In the genomic region with DNA sequence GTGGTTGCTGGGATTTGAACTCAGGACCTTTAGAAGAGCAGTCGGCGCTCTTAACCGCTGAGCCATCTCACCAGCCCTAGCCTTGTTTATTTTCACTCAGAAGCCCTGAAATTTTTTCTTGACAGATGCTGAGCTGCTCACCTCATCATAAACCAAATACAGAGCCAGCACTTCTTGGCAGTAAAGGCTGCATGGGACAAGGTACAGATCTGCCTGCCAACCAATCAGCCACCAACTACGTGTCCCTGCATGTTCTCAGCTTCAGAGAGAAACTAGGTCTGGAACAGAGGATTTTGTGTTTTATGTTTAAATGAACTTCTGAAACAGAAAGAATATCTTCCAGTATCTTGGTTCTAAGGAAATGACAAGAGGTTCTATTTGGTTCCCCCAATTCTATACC, we compare ENCODE assay signal across 18 mouse cellular contexts.
DNase-seq lines count a peak whose midpoint lies in the region; ATAC-seq and TF ChIP-seq lines count a peak whose summit lies in the region.
"Had no signal": no experiment of that assay in that cellular context is flagged by ENCODE, and none has a peak within 500 bp of the region (broad histone marks: within the 10 kb centered on the region; RNA-seq: fewer than 3 reads in every experiment).

No protein-coding gene starts in this region.

- no peaks in the 10 kb centered on the region for H3K36me3 ChIP-seq in liver, adult 2 months (ENCODE audit: control insufficient read depth, insufficient read depth, low read length)
- no peaks in the 10 kb centered on the region for H3K36me3 ChIP-seq in liver, embryonic 11.5 days (ENCODE audit: control insufficient read depth, insufficient read depth, low read length)
- H3K36me3 ChIP-seq: embryonic facial prominence, embryonic 15.5 days; forebrain, embryonic 15.5 days; hindbrain, embryonic 10.5 days; intestine, embryonic 15.5 days; liver, embryonic 12.5 days had no signal

- no peak for TF ChIP-seq POLR2A in liver, adult 2 months (IDR thresholded peaks at IDR 0.05; ENCODE audit: extremely low read depth, insufficient read depth, low read length)

- peak; percentile 75; the same call in 1 of the 2 replicates for ATAC-seq in cerebellum, adult (ENCODE audit: insufficient number of reproducible peaks, low FRiP score, low TSS enrichment)
- ATAC-seq in liver, embryonic 11.5 days (replicated peaks; ENCODE audit: low FRiP score) = no peak
- ATAC-seq: forebrain, embryonic 15.5 days; intestine, embryonic 15.5 days; liver, embryonic 12.5 days had no signal

- 85% methylated on average over 4 of the region's 4 CpGs for WGBS in liver, adult 2 months
- WGBS in liver, embryonic 11.5 days = 81% methylated on average over 4 of the region's 4 CpGs

- no peak for TF ChIP-seq CTCF in liver, adult 2 months (IDR thresholded peaks at IDR 0.05; ENCODE audit: low read depth, low read length)

- no peaks in the 10 kb centered on the region for H3K9me3 ChIP-seq in liver, embryonic 11.5 days (ENCODE audit: control insufficient read depth, low read length)
- H3K9me3 ChIP-seq: embryonic facial prominence, embryonic 15.5 days; forebrain, embryonic 15.5 days; intestine, embryonic 15.5 days; liver, embryonic 12.5 days had no signal

- no peaks in the 10 kb centered on the region for H3K4me1 ChIP-seq in liver, adult 2 months (ENCODE audit: control insufficient read depth, insufficient read depth, low read length)
- H3K4me1 ChIP-seq in liver, embryonic 11.5 days (replicated peaks; ENCODE audit: control insufficient read depth, insufficient read depth, low read length) = no peaks in the 10 kb centered on the region
- H3K4me1 ChIP-seq: embryonic facial prominence, embryonic 15.5 days; forebrain, embryonic 15.5 days; hindbrain, embryonic 10.5 days; intestine, embryonic 15.5 days; liver, embryonic 12.5 days had no signal

- no peak overlapping the region for H3K4me2 ChIP-seq in liver, embryonic 11.5 days
- H3K4me2 ChIP-seq: embryonic facial prominence, embryonic 15.5 days; forebrain, embryonic 15.5 days; heart, embryonic 11.5 days; intestine, embryonic 15.5 days; liver, embryonic 12.5 days had no signal

- H3K27ac ChIP-seq in liver, adult 2 months (replicated peaks; ENCODE audit: insufficient read depth, low read depth, low read length) = no peak overlapping the region
- no peak overlapping the region for H3K27ac ChIP-seq in liver, embryonic 11.5 days (ENCODE audit: low read depth, low read length)
- H3K27ac ChIP-seq: embryonic facial prominence, embryonic 15.5 days; forebrain, embryonic 15.5 days; hindbrain, embryonic 10.5 days; intestine, embryonic 15.5 days; liver, embryonic 12.5 days had no signal

- H3K9ac ChIP-seq in liver, adult 2 months (ENCODE audit: low read depth, low read length) = no peak overlapping the region
- H3K9ac ChIP-seq in liver, embryonic 11.5 days (ENCODE audit: low read depth, low read length) = no peak overlapping the region
- H3K9ac ChIP-seq: embryonic facial prominence, embryonic 15.5 days; forebrain, embryonic 15.5 days; intestine, embryonic 15.5 days; liver, embryonic 12.5 days had no signal

- no peak for DNase-seq in cerebellum, adult 8-10 months
- DNase-seq in liver, adult 2 months (ENCODE audit: extremely low read depth, low read depth, low spot score) = peak; percentile 4
- DNase-seq in liver, embryonic 11.5 days (ENCODE audit: low spot score) = no peak
- peak; percentile 7 to 13 for DNase-seq in cerebellum, postnatal 36 days
- peak; percentile 12 for DNase-seq in right cerebral cortex, postnatal 25 days
- DNase-seq in adrenal gland, postnatal 25 days = no peak
- DNase-seq in T-cell, adult 2 months (ENCODE audit: low spot score) = no peak
- DNase-seq: gastrocnemius, postnatal 14 days; kidney, postnatal 10 days; thymus, postnatal 14 days had no signal

- no peaks in the 10 kb centered on the region for H3K79me2 ChIP-seq in liver, adult 2 months (ENCODE audit: control insufficient read depth, insufficient read depth, low read length)

- H3K4me3 ChIP-seq in liver, adult 2 months (ENCODE audit: insufficient read depth, low read depth, low read length) = no peak overlapping the region
- no peak overlapping the region for H3K4me3 ChIP-seq in liver, embryonic 11.5 days (ENCODE audit: low read depth, low read length)
- H3K4me3 ChIP-seq: embryonic facial prominence, embryonic 15.5 days; forebrain, embryonic 15.5 days; hindbrain, embryonic 10.5 days; intestine, embryonic 15.5 days; liver, embryonic 12.5 days had no signal

- no peaks in the 10 kb centered on the region for H3K27me3 ChIP-seq in liver, adult 2 months (ENCODE audit: control insufficient read depth, insufficient read depth, low read length)
- H3K27me3 ChIP-seq in liver, embryonic 11.5 days (replicated peaks; ENCODE audit: control insufficient read depth, insufficient read depth, low read length) = no peaks in the 10 kb centered on the region
- H3K27me3 ChIP-seq: CH12.LX; embryonic facial prominence, embryonic 15.5 days; forebrain, embryonic 15.5 days; intestine, embryonic 15.5 days; liver, embryonic 12.5 days had no signal

Comparison
In these comparisons a context has a peak if more than half of its experiments do, and no peak if none do; other contexts are left out.
1. DNase-seq: peak in liver, adult 2 months (single experiment), cerebellum, postnatal 36 days (2 of 2) and right cerebral cortex, postnatal 25 days (single experiment); none in cerebellum, adult 8-10 months (single experiment), liver, embryonic 11.5 days (single experiment), adrenal gland, postnatal 25 days (single experiment) and T-cell, adult 2 months (single experiment).